Mouse (Mus musculus): Measurements from ENCODE around the gene Amz2.

Gene Amz2

DNA sequence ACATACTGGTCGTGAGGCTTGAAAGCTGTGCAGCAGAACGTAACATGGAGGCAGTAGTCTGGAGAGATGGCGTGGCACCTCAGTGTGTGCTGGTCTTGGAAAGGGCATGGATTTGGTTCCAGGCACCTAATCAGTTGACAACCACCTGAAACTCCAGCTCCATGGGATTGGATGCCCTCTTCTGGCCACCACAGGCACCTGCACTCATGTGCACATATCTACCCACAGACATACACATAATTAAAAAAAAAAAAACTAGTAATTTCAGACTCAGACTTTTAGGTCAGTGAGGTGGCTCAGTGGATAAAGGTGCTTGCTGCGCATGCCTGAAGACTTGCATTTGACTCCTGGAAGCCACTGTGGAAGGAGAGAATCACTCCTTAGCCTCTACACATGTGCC lies 3.5 kb upstream of the Amz2 start:
- no peak for DNase-seq

DNA sequence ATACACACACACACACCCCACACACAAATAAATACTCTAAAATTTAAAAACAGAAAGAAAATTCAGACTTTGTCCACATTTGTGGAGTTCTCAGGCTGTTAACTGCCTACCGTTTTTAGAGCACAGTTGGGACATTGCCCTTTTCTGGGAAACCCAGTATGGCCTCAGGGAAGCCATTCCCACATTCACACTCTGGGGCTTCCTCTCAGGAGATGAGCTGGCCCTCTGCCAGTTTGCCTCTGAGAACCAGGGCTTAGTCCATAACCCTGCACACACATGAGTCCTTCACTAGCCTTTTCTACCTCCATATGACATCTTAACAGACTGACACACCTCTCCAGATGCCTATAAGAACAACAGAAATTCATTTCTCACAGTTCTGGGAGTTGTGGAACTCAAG lies 2.5 kb upstream of the Amz2 start:
- DNase-seq, result no peak

DNA sequence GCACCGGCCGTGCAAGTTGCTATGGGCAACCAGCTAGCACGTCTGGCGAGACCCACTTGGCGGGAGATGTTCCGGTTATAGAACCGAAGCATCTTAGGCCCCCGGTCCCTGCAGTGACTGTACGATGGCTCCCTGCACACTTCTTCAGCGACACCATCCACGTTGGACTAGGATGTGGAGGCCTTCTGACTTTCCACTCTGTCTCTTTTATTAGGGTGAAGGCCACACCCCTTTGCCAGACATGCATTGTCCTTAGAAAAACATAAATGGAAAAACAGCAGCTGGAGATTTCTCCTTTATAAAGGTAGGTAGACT lies 483 bp downstream of the Amz2 start:
- no peak for DNase-seq

DNA sequence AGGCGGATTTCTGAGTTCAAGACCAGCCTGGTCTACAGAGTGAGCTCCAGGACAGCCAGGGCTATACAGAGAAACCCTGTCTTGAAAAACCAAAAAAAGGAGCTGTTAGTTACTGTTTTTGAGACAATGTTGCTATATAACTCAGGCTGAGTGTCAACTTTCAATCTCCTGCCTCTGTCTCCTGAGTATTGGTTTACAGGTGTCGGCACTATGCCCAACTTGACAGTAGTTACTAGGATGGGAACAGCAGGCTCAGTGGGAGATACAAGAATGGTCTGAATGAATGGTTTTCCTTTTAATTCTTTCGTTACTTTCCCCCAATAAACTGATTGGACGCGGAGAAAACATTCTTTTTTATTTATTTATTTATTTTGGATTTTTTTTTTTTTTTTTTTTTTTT lies 1.6 kb downstream of the Amz2 start:
- no peak for DNase-seq

DNA sequence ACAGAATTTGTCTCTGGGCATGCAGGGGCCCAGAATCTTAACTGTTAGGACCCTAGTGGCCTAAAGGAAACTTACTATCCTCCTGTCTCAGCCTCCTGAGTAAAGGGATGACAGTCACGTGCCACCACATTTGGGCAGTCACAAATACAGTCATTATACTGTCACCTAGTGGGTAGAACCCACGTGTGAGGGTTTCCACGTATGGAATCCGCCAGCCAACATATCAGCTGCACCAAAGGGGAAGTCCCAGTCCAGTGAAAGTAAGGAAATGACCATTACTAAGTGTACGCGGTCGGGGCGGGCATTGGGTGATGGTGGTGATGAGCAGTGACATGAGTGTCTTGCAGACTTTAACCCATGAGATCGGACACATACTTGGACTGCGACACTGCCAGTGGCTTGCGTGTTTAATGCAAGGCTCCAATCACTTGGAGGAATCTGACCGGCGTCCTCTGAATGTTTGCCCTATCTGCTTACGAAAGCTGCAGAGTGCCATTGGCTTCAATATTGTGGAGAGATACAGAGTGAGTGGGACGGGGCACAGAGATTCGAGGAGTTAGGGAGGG lies 8.6 kb downstream of the Amz2 start:
- no peak for DNase-seq

DNA sequence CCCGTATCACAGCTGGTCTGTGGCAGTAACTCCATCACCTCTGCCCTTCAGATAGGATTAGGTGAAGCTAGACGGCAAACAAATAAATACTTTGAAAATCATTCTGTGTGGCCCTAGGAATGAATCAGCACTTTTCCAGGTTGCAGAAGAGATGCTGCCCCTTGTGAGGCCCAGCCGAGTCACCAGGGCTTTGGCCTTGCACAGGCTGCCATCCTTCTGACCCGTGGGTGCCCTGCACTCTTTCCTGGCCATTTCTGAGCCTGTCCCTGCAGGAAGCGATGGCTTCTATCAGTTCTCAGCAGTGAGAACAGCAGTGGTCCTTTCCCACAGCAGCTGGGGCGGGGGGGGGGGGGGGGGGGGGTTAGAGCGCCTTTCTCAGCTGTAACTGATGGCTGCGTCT lies 11.1 kb downstream of the Amz2 start:
- DNase-seq, result no peak

DNA sequence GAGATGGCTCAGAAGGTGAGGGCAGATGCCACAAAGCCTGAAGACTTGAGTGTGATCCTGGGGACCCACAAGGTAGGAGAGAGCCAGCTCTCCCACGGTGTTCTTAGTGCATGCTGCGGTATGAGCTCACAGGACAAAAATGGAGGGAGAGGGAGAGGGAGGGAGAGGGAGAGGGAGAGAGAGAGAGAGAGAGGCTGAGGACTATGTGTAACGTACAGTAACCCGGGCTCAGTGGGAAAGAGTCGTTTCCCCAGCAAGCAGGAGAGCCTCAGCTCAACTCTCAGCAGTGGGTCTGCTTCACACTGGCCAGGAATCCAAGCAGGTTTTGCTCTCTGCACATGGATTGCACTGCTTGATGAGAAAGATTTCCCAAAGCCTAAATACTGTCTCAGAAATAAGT lies 13.5 kb downstream of the Amz2 start:
- DNase-seq, result no peak

DNA sequence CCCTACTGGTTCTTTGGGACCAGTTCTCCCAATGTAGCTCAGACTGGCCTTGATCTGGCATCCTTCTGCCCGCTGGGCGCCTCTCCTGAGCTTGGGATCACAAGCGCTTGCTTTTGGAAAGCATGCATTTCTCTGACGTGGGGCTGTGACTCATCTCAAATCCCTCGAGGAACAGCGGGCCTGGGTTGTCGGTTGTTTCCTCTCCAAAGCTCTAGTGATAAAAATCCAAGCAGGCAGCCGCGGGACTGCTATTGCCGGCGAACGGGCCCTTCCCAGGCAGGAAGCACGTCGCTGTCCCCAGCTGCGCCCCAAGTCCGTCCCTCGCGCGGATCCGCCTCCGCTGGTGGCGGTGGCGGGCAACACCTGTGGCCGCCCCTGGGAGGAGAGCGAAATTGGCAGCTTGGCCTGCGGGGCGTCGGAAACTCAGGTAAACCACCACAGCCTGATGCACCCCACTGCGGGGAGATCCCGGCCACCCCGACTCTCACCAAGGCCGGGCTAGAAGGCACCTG lies 14.1 kb downstream of the Amz2 start:
- peak; percentile 86 for DNase-seq

DNA sequence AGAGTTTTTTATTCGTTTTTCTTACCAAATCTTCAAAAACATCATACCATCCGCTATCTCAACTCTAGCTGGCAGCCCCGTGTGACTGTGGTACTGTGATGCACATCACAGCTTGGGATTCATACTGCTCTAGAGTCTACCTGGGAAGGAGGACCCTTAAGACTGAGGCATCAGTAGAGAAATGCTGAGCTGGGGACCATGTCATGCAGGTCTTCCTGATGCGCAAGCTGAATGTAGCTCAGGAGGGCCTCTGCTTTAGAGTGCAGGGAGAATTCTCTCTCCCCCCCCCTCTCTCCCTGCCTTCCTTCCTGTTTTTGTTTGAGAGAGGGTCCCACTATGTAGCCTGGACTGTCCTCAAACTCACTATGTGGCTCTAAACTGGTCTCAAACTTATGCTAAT lies 14.9 kb downstream of the Amz2 start:
- no peak for DNase-seq

DNA sequence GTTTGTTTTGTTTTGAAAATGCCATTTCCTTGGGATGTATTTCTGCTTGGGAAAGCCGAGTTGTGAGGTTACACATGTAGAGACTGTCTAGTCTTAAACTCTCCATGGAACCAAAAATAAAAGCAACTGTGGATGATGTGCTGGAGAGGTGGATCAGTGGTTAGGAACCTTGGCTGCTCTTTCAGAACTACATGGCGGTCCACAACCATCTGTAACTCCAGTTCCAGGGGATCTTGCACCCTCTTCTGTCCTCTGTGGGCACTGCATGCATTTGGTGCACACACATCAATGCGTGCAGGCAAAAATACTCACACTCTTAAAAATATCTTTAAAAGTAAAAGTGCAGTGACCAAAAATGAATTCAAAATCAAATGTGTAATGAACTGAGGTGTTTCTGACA lies 15.4 kb downstream of the Amz2 start:
- DNase-seq, result peak; percentile 67

DNA sequence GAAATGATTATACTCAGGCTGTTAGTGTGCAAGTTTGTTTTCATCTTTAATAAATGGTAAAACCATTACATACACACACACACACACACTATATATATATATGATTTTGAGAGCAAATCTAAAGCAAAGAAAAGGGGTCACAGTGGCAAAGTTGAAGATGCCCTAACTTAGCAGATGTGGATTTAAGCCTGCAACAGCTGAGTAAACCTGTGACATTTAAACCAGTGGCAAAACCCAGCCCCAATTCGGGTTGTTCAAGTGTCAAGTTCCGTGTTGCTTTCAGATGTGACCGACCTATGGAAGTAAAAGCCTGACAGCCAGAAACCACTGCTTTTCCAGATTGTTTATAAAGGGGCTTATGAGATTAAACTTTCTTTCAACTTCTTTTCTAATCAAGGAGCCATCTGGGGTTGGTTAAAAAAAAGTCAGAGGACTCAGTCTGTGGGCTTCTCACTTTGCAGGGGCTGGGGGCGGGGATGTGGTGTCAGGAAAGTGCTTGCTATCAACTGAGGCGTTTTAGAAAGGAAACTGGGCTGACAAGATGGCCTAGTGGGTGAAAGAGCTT lies 16.5 kb downstream of the Amz2 start:
- no peak for DNase-seq

DNA sequence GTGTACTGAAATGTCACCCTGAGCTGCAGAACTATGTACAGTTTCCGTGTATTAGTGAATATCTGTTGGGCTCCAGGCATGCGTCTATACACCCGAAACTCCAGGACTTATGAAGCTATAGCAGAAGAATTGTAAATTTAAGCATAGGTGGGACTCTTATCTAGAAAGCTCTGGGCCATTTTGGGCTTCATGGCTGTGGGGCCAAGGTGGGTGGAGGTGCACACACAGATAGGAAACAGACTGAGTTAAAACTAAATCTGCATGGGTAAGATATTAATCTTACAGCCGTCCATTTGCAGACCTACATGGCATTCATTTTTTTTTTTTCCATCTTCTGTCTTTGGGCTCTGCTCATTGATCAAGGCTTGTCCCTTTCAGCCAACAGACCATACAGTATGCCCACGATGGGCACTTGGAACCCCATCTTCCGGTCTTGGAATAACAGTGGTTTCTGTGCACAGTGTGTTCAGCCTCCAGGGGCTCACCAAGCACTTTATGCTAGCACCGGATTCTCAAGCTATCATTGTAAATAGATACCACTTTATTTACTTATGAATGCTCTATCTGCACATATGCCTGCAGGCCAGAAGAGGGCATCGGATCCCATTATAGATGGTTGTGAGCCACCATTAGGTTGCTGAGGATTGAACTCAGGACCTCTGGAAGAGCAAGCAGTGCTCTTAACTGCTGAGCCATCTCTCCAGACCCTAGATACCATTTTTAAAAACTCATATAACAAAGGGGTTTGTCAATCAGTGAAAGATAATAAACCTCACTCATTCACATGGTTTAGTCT lies 17.9 kb downstream of the Amz2 start:
- no peak for DNase-seq

DNA sequence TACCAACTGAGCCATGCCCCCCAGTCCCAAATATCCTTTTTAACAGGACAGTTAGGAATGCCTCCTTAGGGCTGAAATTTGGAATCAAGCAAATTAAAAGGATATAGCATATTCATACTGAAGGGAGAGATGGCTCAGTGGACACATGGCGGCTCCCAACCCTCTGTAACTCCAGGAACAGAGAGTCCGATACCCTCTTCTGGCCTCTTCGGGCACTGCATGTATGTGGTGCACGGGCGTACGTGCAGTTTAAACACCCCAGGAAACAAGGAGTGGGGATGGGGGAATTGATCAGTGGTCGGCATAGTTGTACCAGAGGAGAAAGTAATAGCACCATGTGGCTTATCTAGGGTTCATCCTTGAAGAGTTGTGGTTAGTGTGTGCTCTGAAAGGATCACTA lies 18.9 kb downstream of the Amz2 start:
- peak; percentile 63 for DNase-seq

DNA sequence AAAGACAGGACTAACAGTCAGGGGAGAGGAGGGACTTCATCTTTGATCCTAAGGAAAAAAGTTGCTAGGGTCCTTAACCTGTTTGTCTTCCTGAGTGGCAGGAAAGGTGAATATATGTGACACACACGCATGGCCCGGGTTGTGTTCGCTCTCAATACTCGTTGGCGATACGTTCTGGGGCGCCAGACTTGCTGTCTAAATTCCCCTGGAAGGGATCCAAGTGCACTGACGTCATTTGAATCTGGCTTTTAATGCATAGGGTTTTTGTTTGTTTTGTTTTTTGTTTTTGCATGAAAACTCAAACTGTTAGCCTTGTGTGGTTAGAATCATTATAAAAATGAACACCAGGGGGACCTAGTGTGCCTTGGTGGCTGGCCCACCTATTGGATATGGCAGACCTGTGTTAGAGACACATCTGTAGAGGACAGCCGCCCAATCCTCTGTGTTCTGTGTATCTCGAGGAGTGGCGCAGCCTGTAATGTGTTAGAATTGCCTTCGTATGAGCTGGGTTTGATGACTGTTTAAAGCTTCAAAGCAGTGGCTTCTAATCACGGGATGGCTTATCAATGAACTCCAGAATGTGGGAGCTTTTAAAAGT lies 19.8 kb downstream of the Amz2 start:
- no peak for DNase-seq

DNA sequence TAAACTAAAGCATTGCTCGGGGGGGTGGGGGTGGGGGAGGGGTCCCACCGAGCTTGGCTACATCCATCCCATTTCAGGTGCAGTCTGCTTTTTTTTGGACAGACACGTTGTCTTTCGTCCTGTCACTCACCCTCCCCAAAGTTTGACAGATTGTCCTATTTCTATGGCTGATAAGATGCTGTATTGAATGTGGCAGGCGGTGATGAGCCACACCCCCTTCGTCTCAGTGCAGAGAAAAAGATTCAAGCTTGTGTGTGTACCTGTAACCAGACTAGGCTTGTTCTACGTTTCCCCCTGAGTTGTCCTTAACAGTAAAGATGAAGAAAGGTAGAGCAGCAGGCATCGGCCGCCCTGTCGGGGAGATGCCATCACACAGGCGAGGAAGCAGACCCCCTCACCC lies 25.4 kb downstream of the Amz2 start:
- DNase-seq, result no peak

DNA sequence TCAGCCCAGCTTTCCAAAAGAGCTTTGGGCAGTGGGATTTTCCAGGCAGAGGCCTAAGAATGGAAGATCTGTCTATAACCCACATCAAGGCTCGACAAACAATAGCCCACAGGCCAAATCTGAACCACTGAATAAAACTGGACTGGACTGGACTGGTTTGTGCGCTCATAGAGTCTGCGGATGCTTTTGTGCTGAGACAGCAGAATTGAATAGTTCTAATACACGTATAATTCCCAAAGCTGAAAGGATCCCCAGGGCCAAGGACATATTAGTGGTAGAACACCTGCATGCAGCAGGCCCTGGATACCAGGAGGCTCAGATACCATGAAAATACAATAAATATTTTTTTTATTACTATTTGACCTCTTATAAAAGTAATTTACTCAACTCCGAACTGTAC lies 30.5 kb downstream of the Amz2 start:
- no peak for DNase-seq

DNA sequence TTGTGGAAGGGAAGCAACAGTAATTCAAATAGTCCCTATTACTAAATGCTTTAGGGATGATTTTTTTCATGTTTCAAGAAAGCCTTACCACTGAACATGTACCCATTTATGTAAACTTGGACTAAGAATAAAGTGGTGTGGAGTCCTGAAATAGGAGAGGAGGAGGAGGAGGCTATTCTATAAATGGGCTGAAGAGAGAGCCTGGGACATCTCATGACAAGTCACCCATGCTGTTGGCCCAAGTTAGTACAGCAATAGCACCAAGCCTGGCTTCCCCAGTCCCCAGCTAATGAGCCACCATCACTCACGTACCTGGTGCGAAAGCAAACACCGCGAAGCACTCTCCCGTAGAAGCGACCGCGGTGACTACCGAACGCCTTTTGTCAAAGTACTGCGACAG lies 32.4 kb downstream of the Amz2 start:
- no peak for DNase-seq

DNA sequence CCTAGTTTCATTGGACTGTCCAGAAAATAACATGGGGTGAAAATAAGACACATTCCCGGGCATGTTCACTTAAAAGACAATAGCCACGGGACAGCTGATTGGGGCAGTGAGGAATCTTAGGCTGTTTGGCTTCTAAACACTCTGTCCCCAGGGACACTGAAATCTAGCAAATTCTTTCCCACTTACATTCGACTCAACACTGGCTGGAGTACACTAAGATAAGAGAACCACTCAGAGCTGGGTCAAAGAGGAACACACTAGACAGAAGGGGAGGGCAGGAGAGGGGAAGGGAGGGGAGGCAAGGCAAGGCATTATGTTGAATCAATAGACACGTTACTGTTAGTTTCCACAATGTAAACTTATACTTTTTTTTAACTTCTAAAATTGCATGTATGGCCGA lies 34.8 kb downstream of the Amz2 start:
- no peak for DNase-seq

DNA sequence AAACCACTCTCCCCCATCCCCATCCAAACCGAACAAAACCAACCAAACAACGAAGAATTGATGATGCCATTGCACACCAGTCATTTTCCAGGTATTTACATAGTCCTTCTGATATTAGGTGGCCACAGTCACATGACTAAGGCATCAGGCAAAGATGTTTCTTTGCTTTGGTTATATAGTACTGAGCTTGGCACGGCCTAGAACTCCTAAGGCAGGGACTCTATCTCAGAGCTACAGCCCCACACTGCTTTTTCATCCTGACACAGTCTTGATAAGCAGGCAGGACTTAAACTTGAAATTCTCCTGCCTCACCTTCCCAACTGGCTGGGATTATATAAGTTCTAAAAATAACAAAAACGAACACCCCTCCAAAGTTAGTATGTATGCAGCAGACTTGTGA lies 39.3 kb downstream of the Amz2 start:
- DNase-seq, result no peak

DNA sequence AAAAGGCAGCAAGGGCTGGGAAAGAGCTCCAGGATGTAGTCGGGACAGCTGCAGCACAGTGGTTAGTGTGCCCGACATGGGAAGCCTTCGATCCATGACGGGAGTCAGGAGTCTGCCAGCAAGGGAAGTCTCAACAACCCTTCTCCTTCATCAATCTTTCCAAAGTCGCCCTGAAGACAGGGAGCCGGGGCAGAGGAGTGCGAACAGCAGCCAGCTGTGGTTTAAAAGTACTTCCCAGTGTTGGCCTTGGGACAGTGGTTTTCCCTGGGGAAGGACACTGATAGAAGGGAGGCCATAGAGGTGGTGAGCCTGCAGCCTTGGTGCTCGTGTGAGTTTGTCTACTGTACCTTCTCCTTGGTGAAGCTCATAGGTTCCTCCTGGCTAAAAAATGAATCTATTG lies 41.2 kb downstream of the Amz2 start:
- DNase-seq, result no peak

DNA sequence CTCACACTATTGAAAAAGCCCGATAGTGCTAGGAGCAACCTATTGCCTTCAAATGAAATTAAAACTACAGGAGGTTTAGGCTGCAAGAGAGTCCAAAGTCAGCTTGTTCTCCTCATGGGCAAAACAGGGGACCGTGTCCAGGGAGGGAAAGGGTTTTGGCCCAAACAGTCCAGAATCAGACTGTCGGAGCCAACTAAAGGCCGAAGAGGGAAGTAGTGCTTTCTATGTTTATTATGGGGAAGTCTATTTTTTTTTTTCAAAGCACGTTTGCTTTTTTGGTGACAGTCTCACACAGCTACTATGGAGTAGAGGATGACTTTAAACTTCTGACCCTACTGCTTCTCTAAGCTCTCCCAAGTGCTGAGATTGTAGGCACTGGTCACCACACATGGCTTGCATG lies 42.4 kb downstream of the Amz2 start:
- no peak for DNase-seq

DNA sequence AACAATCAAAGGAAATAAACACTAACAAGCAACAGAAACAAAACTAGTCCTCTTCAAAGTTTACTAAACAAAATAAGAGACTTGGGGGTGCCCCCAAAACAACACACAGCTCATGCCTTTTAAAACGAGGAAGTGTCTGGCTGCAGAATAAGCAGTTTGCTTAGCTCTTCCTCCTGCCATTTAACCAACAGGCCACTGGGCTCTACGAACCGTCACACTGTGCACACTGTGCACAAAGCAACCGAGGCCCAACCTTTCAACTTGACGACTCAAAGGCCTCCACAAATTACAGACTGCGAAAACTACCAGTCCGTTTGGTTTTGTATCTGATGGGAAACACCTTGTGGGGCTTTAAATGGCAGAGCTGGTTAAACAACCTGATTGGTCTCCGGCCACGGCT lies 44.4 kb downstream of the Amz2 start:
- peak; percentile 23 for DNase-seq

DNA sequence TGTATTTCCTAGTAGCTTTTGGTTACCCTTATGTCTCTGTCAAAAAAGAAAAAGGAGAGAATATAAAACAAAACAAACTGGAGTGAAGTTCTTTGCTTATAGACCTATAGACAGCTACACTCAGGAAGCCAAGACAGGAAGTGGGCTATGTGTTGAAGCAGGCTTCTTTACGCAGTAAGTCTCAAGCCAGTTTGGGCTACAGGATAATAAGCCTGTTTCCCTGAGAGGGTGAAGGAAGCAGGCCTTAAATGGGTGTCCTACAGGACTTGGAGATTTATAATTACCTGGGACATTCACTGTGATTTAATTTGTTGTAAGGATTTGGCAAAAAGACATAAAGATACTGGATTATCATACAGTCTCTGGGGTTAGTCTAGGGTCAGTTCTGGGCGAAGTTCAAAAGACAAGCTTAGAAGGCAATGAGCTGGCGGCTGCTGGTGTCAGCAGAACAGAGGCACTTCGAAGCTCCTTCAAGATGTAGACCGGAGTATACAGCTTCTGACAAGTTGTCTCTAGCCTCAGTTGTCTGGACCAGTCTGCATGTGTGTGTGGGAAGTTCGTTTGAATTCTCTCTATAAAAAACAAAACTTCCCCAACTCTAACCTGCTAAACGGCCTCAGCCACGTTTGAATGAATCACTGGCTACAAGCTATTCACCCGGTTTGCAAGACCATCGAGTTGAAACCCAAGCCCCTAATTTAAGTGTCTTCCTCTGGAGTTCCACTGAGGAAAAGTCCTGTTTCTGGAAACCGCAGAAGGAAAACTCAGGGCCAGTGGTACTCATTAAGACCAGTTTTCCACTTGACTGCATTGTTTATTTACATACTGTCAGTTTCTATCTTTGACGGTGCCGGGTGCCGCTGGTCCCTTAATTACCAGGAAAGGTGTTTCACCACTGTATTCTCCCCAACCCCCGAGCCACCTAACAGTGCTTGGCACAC lies 45.4 kb downstream of the Amz2 start:
- peak; percentile 39 for DNase-seq

All from thymus, postnatal 25 days (tissue).